Mouse (Mus musculus) liver (tissue): ENCODE data around the gene Ppox.
A peak's percentile ranks its signal among the peaks of the same experiment; 100 is the strongest.
"Not testable (repeated sequence)": the region's sequence is repeated elsewhere in the genome, so short reads cannot be mapped to it uniquely, and the experiment has no call there.

Experiments used
- DNase-seq: peaks from one replicate; pipeline ENCODE4 v3.0.0-alpha.2; 2020; ENCODE audit warnings: mixed read lengths

The Ppox gene

DNA sequence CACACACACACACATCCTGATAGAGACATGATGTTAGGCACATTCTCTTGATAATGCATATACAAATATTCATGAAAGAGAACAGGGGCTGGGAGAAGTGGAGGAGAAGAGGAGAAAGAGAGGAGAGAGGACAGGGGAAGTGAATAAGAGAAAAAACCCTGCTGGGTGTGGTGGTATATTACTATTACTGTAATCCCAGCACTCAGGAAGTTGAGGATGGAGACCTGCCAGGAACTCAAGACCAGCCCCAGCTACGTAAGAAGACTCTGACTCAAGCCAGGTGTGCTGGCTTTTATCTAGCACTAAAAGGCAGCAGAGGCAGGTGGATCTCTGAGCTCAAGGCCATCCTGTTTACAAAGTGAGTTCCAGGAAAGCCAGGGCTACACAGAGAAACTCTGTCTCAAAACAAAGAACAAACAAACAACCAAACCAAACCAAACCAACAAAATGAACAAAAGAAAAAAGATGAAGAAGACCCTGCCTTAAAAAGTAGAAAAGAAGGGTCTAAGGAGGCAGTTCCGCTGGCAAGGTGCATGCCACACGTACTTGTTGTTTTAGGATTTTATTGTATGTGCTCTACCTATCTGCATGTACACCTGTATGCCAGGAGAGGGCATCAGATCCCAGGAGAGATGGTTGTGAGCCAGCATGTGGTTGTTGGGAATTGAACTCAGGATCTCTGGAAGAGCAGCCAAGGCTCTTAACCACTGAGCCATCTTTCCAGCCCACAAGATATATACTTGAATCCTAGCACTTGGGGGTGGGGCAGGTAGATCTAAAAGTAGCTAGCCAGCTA is 17.1 kb downstream of the Ppox start:
- DNase-seq, result no peak

DNA sequence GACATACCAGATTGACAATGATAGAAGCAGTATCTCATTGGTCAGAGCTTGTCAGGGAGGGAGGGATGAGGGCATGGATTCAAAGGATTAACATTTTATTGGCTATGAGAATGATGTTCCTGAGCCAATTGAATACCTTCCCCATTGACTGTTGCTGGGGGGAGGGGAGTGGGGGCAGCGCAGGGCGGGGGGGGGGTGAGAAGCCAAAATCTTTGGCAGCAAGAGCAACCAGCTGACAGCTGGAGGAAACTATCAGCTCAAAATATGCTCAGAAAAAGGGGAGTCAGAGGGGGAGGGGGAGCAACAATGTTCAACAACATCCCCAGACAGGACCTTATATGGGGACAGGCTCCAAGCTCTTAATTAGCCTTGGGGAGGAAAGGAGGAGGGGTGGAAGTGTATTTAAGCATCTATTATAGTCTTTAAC is 17.8 kb downstream of the Ppox start:
- DNase-seq, result peak; percentile 41

DNA sequence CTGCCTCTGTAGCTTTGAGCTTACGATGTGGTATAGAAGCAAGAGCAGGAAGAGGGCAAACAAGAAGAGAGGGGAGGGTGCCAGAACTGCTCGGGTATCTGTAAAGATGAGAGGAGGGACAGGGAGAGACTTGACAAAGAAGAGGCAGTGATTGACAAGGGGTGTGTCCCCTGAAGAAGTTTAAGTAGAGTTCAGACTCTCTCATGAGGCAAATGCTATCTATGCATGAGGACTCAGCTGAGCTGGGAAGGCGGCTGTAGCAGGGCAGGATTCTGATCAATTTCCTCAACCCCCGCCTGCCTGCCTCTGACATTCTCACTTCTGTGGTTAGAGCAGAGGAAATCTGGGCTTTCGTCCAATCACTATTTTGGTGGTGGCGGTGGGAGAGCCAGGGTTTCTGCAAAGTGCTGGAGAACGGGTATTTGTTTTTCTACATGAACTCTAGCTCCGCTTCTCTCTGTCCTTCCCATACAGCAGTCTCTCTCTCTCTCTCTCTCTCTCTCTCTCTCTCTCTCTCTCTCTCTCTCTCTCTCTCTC is 18.3 kb downstream of the Ppox start:
- DNase-seq, result peak; percentile 52

DNA sequence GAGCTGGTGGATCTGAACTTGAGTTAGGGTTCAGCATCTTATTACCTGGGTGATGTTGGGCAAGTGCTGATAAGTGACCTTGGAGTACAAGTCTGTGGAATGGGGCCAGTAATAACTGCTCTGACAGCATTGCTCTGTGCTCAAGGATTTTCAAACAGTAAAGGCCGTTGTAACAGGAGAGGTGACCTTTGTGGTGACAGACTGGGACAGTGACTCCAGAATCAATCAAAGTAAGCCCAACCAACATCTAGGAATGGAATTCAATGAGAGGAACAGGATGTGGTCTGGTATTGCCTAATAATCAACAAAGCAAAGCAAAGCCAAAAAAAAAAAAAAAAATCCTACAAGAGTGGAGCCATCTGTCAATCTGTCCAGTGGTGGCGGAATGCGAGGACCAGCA is 20.7 kb downstream of the Ppox start:
- no peak for DNase-seq

DNA sequence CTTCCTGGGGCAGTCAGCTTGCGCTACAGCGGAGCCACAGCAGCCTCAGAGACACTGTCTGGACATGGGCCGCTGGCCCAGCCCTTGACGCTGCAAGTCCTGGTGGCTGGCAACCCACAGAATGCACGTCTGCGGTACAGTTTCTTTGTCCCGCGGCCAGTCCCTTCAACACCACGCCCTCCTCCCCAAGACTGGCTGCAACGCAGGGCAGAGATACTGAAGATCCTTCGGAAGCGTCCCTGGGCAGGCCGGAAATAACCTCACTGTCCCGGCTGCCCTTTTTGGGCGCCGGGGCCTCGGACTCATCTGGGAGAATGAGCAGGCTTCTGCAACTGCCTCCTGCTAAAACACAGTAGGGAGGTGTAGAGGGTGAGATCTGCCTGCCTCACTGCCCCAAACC is 22.1 kb downstream of the Ppox start:
- no peak for DNase-seq

DNA sequence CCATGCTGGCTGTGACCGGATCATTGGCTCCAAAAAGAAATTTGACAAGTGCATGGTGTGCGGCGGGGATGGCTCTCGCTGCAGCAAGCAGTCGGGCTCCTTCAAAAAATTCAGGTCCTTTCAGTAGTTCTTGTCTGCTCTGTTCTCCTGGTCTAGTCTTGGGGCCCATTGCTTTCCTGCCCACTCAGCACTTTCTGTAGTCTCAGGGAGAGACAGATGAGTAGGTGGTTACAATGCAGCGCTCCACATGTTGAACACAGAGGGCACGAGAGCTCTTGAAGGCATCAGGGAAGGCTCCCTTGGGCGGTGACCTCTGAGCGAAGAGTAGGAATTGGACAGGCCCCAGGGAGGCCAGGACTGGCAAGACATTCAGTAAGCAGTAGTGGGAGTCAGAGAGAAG is 23.2 kb downstream of the Ppox start:
- no peak for DNase-seq

DNA sequence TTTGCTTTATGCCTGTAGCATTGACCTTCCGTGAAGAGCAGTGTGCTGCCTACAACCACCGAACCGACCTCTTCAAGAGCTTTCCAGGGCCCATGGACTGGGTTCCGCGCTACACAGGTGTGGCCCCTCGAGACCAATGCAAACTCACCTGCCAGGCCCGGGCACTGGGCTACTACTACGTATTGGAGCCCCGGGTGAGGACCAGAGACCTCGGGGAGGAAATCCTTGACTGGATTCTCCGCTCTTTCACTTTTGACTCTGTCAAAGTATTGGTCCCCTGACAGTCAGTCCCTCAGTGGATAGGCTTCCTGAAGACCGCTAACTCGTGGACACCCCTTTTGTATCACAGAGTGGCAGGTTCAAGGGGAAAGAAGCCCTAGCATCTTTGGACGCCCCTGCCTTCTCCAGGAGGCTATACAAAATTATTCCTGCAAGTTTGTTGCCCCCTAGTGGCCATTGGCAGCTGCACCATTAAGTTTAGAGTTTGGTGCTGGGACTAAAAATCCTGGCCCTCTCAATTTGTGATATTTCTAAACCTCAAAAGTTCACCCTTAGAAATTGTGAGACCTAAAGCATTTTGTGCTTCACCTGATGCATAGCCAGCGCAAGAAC is 23.9 kb downstream of the Ppox start:
- DNase-seq, result peak; percentile 75

DNA sequence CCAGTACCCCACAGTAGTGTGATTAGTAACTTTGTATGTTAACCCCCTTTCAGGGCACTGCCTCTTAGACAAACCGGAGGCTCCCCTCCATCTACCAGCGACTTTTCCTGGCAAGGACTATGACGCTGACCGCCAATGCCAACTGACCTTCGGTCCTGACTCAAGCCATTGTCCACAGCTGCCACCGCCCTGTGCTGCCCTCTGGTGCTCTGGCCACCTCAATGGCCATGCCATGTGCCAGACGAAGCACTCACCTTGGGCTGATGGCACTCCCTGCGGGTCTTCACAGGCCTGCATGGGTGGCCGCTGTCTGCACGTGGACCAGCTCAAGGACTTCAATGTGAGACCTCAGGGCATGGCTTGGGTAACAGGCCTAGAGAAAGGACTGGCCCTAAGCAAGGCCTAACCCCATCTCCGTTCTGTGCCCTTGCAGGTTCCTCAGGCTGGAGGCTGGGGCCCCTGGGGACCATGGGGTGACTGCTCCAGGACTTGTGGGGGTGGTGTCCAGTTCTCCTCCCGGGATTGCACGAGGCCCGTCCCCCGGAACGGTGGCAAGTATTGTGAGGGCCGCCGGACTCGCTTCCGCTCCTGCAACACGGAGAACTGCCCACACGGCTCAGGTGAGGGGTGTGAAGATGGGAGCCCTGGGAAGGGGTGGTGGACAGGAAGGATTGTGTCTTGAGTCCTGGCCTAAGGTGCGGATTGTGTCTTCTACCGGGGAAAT is 24.7 kb downstream of the Ppox start:
- DNase-seq, result no peak

DNA sequence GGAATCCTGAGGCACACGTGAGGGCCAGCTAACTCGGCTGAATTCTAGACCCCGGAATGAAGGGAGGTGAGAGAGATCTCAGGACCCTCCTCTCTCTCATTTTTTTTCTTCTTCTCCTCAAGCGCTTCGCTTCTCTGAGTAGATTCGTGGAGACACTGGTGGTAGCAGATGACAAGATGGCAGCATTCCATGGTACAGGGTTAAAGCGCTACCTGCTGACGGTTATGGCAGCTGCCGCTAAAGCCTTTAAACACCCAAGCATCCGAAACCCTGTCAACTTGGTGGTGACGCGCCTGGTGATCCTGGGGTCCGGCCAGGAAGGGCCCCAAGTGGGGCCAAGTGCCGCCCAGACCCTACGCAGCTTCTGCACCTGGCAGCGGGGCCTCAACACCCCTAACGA is 28.6 kb downstream of the Ppox start:
- DNase-seq, result peak; percentile 3

DNA sequence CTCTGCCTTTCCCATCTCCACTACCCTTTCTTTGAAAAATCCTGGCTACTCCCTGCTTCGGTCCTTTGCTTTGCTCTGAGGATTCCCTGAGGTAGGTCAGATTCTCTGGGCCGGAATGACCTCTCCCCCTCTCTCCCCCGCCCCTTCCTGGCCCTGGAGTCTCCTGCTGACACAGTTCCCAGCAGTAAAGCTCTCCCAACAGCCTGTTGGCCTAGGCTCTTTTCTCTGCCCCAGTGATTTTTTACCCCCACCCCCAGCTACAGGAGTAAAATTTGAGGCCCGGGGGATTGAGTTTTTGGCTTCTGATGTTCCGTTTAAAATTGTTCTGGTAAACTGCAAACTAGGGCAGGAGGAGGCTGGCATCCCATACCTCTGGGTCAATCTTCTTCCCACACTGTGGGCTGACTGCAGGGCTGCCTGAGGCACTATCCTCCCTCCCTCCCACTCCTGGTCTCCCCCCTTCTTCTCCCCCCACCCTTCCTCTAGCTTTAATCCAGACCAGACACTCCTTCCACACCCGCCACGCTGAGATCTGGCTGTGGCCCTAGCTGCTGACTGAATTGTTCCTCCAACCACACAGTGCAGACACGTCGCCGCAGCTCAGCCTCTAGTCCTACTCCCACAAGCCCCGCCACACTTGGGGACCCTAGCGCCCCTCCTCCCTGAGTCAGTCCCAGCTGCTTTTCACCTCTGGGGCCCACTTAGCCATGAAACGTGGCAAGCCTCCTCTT is 29.2 kb downstream of the Ppox start:
- no peak for DNase-seq

DNA sequence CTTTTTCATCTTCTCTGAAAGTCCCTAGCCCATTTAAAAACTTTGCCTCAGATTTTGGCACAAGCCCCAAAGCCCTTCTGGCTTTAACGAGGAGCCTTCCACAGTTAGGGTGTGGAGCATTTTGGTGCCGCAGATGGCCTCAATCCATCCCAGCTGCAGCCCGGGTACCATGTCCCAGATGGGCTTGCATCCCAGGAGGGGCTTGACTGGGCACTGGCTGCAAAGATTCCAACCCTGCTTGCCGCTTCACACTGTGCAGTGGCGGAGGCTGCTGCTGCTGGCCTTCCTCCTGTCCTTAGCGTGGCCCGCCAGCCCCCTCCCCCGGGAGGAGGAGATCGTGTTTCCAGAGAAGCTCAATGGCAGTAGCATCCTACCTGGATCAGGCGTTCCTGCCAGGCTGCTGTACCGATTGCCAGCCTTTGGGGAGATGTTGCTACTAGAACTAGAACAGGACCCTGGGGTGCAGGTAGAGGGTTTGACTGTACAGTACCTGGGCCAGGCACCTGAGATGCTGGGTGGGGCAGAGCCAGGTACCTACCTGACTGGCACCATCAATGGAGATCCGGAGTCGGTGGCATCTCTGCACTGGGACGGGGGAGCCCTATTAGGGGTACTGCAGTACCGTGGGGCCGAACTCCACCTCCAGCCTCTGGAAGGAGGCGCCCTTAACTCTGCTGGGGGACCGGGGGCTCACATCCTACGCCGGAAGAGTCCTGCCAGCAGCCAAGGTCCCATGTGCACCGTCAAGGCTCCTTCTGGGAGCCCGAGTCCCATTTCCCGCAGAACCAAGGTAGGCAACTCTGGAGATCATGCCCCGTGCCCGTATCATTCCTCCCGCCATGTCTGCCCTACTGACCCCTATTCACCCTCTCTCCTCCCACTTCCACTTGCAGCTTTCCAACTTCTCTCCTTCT is 30.0 kb downstream of the Ppox start, which contains the start of gene Ndufs2:
Gene Ndufs2, minus strand, starts transcription at position 709 of the 914 bp plus-strand sequence.
- DNase-seq, result no peak

DNA sequence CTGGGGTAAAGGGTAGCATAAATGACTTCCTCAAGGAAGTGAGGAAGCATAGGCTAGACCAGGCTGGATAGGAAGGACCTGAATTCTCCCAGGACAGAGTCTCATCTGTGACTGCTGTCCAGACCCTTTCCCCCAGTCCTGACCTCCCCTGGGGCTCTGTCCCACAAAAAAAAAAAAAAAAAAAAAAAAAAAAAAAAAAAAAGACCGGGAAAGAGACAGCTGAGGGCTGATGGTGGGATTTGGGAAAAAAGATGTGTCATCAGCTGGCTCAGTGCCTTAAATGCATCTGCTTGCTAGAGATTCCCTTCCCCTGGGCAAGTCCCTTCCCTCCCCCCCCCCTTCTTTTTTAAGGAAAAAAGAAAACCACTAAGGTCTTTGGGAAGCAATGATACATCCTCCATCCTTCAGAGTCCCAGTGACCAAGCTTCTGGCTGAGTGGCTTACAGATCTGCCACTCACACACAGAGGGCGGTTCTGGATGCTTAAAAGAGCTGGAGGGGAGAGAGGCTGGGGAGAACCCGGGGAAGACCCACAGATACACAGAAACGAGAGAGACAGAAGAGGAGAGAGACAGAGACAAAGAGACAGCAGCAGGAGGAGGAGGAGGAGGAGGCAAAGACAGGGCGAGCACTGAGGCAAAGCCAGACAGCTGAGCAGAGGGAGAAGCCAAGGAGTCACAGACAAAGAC is 30.9 kb downstream of the Ppox start, which contains the start of gene Adamts4:
Gene Adamts4, plus strand, starts transcription at position 509 of the 688 bp plus-strand sequence.
- no peak for DNase-seq

DNA sequence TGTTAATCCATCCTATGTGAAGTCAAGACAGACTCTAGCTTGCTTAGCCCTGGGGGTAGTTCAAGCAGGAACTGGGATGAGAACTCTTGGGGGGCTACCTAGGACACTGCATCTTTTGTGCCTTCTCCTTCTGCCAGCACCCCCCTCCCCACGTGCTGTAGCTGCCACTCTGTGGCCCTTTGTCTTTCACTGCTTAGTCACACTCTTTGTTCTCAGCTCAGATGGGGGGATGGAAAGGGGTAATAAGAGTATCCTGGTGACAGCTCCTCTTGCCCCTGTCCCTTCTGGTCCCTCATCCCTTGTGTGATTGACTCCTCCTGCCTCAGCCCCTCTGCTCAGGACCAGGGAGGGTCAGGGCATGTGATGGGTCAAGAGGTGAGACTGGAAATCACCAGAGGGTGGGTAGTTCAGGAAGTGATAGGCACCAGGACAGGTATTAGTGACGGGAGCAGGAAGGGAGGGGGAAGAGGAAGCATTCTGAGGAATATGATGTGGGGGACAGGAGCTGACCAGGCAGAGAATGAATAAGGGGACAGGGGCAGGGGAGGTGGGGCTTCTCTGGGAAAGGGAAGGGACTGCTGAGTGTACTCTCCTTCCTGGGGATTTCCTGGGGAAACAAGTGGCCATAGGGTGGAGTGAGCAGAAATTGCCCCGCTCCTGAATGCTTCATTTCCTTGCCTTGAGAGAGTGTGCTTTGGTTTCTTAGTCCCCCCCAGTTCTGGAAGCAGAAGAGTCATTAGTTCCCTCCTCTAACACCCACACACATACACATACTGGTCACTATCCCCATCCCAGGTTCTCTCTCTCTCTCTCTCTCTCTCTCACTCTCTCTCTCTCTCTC is 32.4 kb downstream of the Ppox start:
- DNase-seq, result no peak

DNA sequence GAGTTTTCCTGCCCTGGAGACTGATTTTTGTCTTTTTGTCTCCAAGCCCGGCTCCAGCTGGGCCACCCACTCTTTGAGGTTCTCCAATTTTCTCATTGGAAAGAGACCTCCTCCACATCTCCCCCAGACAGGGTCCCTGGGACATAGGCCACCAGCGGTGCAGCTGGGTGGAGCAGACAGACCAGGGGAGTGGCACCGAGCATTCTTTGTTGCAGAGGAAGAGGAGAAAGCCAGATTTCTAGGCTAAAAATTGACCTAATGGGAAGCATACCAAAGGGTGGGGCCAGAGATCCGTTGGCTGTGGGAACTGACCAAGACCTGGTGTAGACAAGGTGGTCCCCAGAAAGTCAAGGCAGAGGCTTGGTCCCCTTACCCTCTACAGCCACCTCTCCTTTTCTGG is 33.1 kb downstream of the Ppox start:
- DNase-seq, result no peak

DNA sequence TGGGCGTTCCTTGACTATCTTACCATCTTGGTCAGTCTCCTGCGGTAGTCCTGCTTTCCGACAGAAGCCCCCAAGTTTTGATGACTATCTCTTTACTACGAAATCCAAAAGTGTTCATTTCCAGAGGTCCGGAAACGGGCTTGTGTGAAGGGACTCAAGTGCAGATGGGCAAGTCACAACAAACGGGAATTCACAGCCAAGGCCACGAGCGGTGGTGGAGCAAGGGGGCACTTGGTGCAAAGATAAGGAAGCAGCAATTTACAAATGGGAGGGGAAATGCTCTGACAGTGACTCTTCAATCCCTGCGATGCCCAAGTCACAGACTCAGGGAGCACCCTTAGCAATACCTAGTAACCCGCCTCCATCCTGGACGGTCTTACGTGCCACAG is 33.5 kb downstream of the Ppox start:
- no peak for DNase-seq

DNA sequence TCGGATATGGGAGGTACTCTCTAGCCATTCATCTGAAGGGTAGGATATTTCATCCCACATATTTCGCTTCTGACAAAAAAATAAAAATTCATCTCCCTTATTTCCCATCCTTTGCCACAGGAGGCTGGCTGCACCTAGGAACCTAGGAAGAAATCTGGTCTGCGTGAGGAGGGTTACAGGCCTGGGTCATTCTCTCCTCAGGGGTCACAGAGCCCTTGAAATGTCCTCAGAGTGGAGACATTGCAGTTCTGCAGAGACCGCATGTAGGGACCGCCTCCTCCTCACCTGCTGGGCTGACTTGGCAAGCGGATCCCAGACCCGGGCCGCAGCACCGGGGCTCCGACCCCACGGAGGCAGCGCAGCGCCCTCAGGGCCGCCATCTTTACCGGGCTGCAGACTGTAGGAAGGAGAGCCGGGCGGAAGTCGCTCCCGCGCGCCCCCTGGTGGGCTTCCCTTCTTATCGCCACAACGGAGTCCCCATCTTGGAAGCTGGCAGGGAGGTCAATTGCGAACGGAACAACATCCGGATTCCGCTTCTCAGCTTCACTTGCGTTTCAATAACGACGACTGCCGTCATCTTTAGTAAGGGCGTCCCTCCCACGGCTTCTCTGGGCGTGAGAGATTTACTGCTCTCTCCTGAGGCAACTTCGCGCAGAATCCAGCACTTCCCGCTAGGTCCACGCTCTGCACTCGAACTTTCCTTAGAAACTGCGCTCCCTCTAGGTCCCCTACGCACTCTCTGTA is 34.1 kb downstream of the Ppox start:
- DNase-seq, result peak; percentile 97

DNA sequence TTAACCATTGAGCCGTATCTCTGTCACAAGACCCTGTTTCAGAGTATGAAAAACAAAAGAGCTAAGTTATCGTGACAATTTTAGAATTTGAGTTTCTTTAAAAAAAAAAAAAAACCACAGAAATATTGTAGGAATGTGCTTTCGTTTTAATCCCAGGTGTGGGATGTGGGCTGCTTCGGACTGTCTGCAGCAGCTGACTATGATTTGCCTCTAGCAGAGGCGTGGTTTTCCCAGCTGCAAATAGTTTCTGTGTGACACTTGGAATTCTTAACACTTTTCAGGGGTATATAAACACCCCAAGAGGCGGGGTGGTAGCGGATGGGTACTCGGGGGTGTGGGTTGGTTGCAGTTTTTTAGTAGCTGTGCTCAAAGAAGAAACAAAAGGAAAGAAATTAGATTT is 35.6 kb downstream of the Ppox start:
- no peak for DNase-seq

DNA sequence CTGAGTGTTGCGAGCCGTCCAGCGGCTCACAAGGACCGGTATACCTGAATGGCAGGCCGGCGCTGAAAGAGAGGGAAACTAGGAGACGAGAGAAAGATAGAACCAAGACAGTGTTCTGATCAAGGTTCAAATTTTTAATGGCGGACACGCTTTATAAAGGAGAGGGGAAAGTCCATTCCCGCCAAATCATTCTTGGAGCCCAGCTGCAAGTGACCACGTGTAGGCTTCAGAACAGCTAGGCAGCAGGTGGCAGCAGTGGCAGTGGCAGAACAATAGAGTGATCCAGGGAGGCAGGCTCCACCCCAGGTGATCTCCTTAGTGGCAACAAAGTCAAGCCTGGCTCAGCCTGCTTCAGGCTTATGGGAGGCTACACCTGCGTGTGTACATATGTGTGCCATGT is 39.0 kb downstream of the Ppox start:
- not testable (repeated sequence) for DNase-seq

DNA sequence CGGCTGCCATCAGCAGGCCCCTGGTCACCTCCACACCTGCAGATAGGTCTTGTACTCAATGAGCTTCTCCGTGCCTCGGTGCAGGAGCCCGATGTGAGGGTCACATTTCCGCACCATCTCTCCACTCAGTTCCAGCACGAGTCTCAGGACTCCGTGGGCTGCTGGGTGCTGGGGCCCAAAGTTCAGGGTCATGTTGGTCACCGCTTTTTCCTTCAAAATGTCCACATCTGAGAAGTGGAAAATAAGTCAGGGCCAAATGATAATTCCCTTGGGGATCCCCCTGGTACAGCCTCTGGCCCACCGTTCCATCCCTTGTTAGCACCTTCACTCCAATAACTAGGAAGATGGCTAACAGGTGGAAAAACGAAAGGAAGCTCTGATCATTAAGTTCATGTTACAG is 40.1 kb downstream of the Ppox start:
- no peak for DNase-seq
